Comparison of ENCODE assay signal across 9 mouse cellular contexts in the genomic region with DNA sequence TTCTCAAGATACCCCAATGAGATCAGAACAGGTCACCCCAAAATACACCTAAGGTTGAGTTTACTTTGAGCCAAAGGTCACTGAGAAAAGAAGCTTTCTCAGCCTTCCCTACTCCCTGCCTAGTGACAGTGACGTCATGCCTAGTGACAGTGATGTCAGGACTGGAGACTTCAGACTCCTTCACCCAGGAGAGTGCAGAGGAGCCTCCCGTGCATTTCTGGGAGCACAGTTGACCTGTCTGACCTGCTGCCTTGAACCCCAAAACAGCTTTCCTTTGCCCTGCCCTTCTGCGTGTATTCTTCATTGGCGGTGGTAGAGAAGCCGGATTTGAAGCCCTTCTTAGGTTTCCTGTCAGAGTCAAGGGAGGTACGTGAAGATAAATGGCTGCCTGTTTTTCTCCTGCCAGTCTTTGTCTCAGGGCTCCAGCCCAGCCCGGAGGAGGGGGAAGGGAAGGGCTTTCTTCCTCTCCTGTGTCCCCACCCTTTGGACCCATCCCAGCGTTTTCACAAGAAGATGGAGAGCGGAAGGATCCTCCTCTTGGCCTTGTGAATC. TPM values are rescaled to one million over a fixed set of nuclear protein-coding genes. Genes with fewer than 3 reads are reported as not detected.
DNase-seq lines count a peak whose midpoint lies in the region; ATAC-seq and TF ChIP-seq lines count a peak whose summit lies in the region.
"Had no signal": no experiment of that assay in that cellular context is flagged by ENCODE, and none has a peak within 500 bp of the region (broad histone marks: within the 10 kb centered on the region; RNA-seq: fewer than 3 reads in every experiment).

No protein-coding gene starts in this region.

- 64% methylated on average over 9 of the region's 9 CpGs for WGBS in liver, adult 2 months
- 43% methylated on average over 9 of the region's 9 CpGs for WGBS in liver, postnatal 0 days (ENCODE audit: insufficient replicate concordance)
- WGBS in hindbrain, embryonic 16.5 days: 62% methylated on average over 9 of the region's 9 CpGs
- WGBS in midbrain, embryonic 15.5 days: 71% methylated on average over 9 of the region's 9 CpGs

- no peaks in the 10 kb centered on the region for H3K27me3 ChIP-seq in liver, adult 2 months (ENCODE audit: control insufficient read depth, insufficient read depth, low read length)
- no peaks in the 10 kb centered on the region for H3K27me3 ChIP-seq in liver, postnatal 0 days (ENCODE audit: insufficient read depth, low read length)
- no peaks in the 10 kb centered on the region for H3K27me3 ChIP-seq in hindbrain, embryonic 16.5 days (replicated peaks; ENCODE audit: control insufficient read depth, insufficient read depth, low read length)
- H3K27me3 ChIP-seq in midbrain, embryonic 15.5 days (replicated peaks): no peaks in the 10 kb centered on the region

- no peak for DNase-seq in liver, adult 2 months (ENCODE audit: extremely low read depth, low read depth, low spot score)
- DNase-seq in liver, postnatal 0 days: no peak
- peak; percentile 63 to 65 for DNase-seq in gastrocnemius, adult 8-10 months (ENCODE audit: low spot score in 2 of 2)
- peak; percentile 66 for DNase-seq in kidney, adult 18-20 months
- DNase-seq in ovary, postnatal 14 days (ENCODE audit: low spot score): peak; percentile 39
- no peak for DNase-seq in cerebellum, postnatal 14 days

- H3K9ac ChIP-seq in liver, adult 2 months (ENCODE audit: low read depth, low read length): 0 out of 2 replicates have a peak overlapping the region, but pooled peaks have one; percentile 8
- H3K9ac ChIP-seq in liver, postnatal 0 days (replicated peaks): no peak overlapping the region
- no peak overlapping the region for H3K9ac ChIP-seq in hindbrain, embryonic 16.5 days (ENCODE audit: low read depth, low read length)
- H3K9ac ChIP-seq in midbrain, embryonic 15.5 days: no peak overlapping the region

- ATAC-seq in liver, postnatal 0 days: no peak
- ATAC-seq in hindbrain, embryonic 16.5 days: no peak
- no peak for ATAC-seq in midbrain, embryonic 15.5 days (replicated peaks)

- H3K27ac ChIP-seq in liver, adult 2 months (replicated peaks; ENCODE audit: insufficient read depth, low read depth, low read length): peak overlapping the region; percentile 77
- H3K27ac ChIP-seq in liver, postnatal 0 days (ENCODE audit: low read depth): no peak overlapping the region
- H3K27ac ChIP-seq in hindbrain, embryonic 16.5 days (ENCODE audit: low read depth, low read length): no peak overlapping the region
- H3K27ac ChIP-seq in midbrain, embryonic 15.5 days: no peak overlapping the region
- H3K27ac ChIP-seq: left cerebral cortex, adult 2 months had no signal

- no peaks in the 10 kb centered on the region for H3K9me3 ChIP-seq in liver, postnatal 0 days (ENCODE audit: low read length)
- no peaks in the 10 kb centered on the region for H3K9me3 ChIP-seq in hindbrain, embryonic 16.5 days (ENCODE audit: control insufficient read depth, low read length)
- no peaks in the 10 kb centered on the region for H3K9me3 ChIP-seq in midbrain, embryonic 15.5 days

- TF ChIP-seq CTCF in liver, adult 2 months (IDR thresholded peaks at IDR 0.05; ENCODE audit: low read depth, low read length): no peak
- TF ChIP-seq CTCF in liver, postnatal 0 days (IDR thresholded peaks at IDR 0.05; ENCODE audit: low read depth): no peak

- no peak overlapping the region for H3K4me2 ChIP-seq in liver, postnatal 0 days (ENCODE audit: low read depth, low read length)
- no peak overlapping the region for H3K4me2 ChIP-seq in hindbrain, embryonic 16.5 days (ENCODE audit: low read length)
- H3K4me2 ChIP-seq in midbrain, embryonic 15.5 days: no peak overlapping the region

- H3K4me3 ChIP-seq in liver, adult 2 months (ENCODE audit: insufficient read depth, low read depth, low read length): no peak overlapping the region
- H3K4me3 ChIP-seq in liver, postnatal 0 days (ENCODE audit: low read depth, low read length): no peak overlapping the region
- H3K4me3 ChIP-seq in hindbrain, embryonic 16.5 days (ENCODE audit: low read length): no peak overlapping the region
- no peak overlapping the region for H3K4me3 ChIP-seq in midbrain, embryonic 15.5 days
- H3K4me3 ChIP-seq: left cerebral cortex, adult 2 months had no signal

- TF ChIP-seq POLR2A in liver, adult 2 months (IDR thresholded peaks at IDR 0.05; ENCODE audit: extremely low read depth, insufficient read depth, low read length): no peak

- H3K4me1 ChIP-seq in liver, adult 2 months (ENCODE audit: control insufficient read depth, insufficient read depth, low read length): peaks cover 10% of the 10 kb centered on the region
- peaks cover 26% of the 10 kb centered on the region for H3K4me1 ChIP-seq in liver, postnatal 0 days (ENCODE audit: insufficient read depth)
- H3K4me1 ChIP-seq in hindbrain, embryonic 16.5 days (ENCODE audit: control insufficient read depth, insufficient read depth, low read depth, low read length): peaks cover 20% of the 10 kb centered on the region
- peaks cover 29% of the 10 kb centered on the region for H3K4me1 ChIP-seq in midbrain, embryonic 15.5 days

- peaks cover 15% of the 10 kb centered on the region; the same call in 1 of the 2 replicates for H3K79me2 ChIP-seq in liver, adult 2 months (ENCODE audit: control insufficient read depth, insufficient read depth, low read length)

- TF ChIP-seq EP300 in liver, postnatal 0 days (IDR thresholded peaks at IDR 0.05; ENCODE audit: low read depth): no peak

- no peaks in the 10 kb centered on the region for H3K36me3 ChIP-seq in liver, adult 2 months (ENCODE audit: control insufficient read depth, insufficient read depth, low read length)
- H3K36me3 ChIP-seq in liver, postnatal 0 days (replicated peaks; ENCODE audit: insufficient read depth, low read length): no peaks in the 10 kb centered on the region
- no peaks in the 10 kb centered on the region for H3K36me3 ChIP-seq in hindbrain, embryonic 16.5 days (ENCODE audit: control insufficient read depth, insufficient read depth, low read length)
- no peaks in the 10 kb centered on the region for H3K36me3 ChIP-seq in midbrain, embryonic 15.5 days (replicated peaks)

RNA-seq across cellular contexts. Expression of a gene that starts 3.5 kb away (rescaled TPM):
- total RNA-seq in liver, adult 2 months (2014; rRNA removed): 9.6 and 14.4 TPM in 2 replicates
- polyA plus RNA-seq in liver, adult 2 months (2012; rRNA removed): 25.4 and 27.1 TPM in 2 replicates
- polyA plus RNA-seq in liver, postnatal 0 days (2015; fragmentation: Nextera tagmentation; extraction: Ambion mirVana): 9.9 and 10.8 TPM in 2 replicates
- 10 to 100 TPM; 24.3 to 30.3 (median 27.0) TPM for total RNA-seq in gastrocnemius, adult 8-10 months (2022)
- 28.0 and 29.3 TPM in 2 replicates for polyA plus RNA-seq in hindbrain, embryonic 16.5 days (2015; fragmentation: Nextera tagmentation; extraction: Ambion mirVana)
- polyA plus RNA-seq in midbrain, embryonic 15.5 days (2015; fragmentation: Nextera tagmentation; extraction: Ambion mirVana): 31.3 and 33.8 TPM in 2 replicates

RNA-seq across cellular contexts. Expression of a gene that starts 9.2 kb away (rescaled TPM):
- 2.9 and 3.0 TPM in 2 replicates for total RNA-seq in liver, adult 2 months (2014; rRNA removed)
- 2.0 and 2.4 TPM in 2 replicates for polyA plus RNA-seq in liver, adult 2 months (2012; rRNA removed)
- 4.9 and 5.1 TPM in 2 replicates for polyA plus RNA-seq in liver, postnatal 0 days (2015; fragmentation: Nextera tagmentation; extraction: Ambion mirVana)
- total RNA-seq in gastrocnemius, adult 8-10 months (2022): 10 to 100 TPM; 24.5 to 33.0 (median 25.0) TPM
- 32.6 and 38.0 TPM in 2 replicates for polyA plus RNA-seq in hindbrain, embryonic 16.5 days (2015; fragmentation: Nextera tagmentation; extraction: Ambion mirVana)
- polyA plus RNA-seq in midbrain, embryonic 15.5 days (2015; fragmentation: Nextera tagmentation; extraction: Ambion mirVana): 33.6 and 35.7 TPM in 2 replicates

Comparison
In these comparisons a context has a peak if more than half of its experiments do, and no peak if none do; other contexts are left out.
1. DNase-seq: peak in gastrocnemius, adult 8-10 months (2 of 2), kidney, adult 18-20 months (single experiment) and ovary, postnatal 14 days (single experiment); none in liver, adult 2 months (single experiment), liver, postnatal 0 days (single experiment) and cerebellum, postnatal 14 days (0 of 2).